Mouse (Mus musculus) kidney, postnatal 4 days (tissue): Measurements from ENCODE around the gene Mns1.

Experiments
- DNase-seq, 2 experiments: peaks; one replicate each; pipeline ENCODE4 v3.0.0; 2021; ENCODE audit warnings: mixed read lengths in 2 of 2

The Mns1 gene

GRCm38 (mm10) chr9:72479276-72479675 lies 41.5 kb downstream of the Mns1 start:
- no peak for DNase-seq

GRCm38 (mm10) chr9:72488523-72488922 lies 50.7 kb downstream of the Mns1 start:
- DNase-seq: no peak

GRCm38 (mm10) chr9:72489131-72489530 lies 51.3 kb downstream of the Mns1 start:
- no peak for DNase-seq

- DNase-seq: peak; percentile 95 to 96
Observed at GRCm38 (mm10) chr9:72491559-72492193, 53.9 kb downstream of the Mns1 start.

GRCm38 (mm10) chr9:72492194-72492565 lies 54.4 kb downstream of the Mns1 start, which contains the start of gene Tex9:
Gene Tex9 (minus strand): TSS chr9:72492212.
- no peak for DNase-seq

GRCm38 (mm10) chr9:72493465-72493864 lies 55.7 kb downstream of the Mns1 start:
- DNase-seq: no peak

GRCm38 (mm10) chr9:72493984-72494685 lies 56.3 kb downstream of the Mns1 start:
- DNase-seq: no peak

GRCm38 (mm10) chr9:72496691-72497090 lies 58.9 kb downstream of the Mns1 start:
- no peak for DNase-seq

- DNase-seq: no peak
Observed at GRCm38 (mm10) chr9:72497171-72497570, 59.4 kb downstream of the Mns1 start.
